Mouse (Mus musculus) adrenal gland, postnatal 4 days (tissue): Measurements from ENCODE around the gene Flt1. TPM values are rescaled to one million over a fixed set of nuclear protein-coding genes. Genes with fewer than 3 reads are reported as not detected.
"Not testable (repeated sequence)": the region's sequence is repeated elsewhere in the genome, so short reads cannot be mapped to it uniquely, and the experiment has no call there.

ENCODE experiments used
- DNase-seq, 2 experiments: peaks; one replicate each; pipeline ENCODE4 v3.0.0; 2021 to 2022; ENCODE audit warnings: low spot score in 2 of 2, mixed read lengths in 2 of 2
- total RNA-seq, 2 experiments: library from RNA; stranded (reverse); gene quantifications; 2 replicates each; pipeline ENCODE4 v1.2.3; 2021

Gene Flt1
- total RNA-seq, 2 experiments from 2014 or later, result 31.5 TPM

DNA sequence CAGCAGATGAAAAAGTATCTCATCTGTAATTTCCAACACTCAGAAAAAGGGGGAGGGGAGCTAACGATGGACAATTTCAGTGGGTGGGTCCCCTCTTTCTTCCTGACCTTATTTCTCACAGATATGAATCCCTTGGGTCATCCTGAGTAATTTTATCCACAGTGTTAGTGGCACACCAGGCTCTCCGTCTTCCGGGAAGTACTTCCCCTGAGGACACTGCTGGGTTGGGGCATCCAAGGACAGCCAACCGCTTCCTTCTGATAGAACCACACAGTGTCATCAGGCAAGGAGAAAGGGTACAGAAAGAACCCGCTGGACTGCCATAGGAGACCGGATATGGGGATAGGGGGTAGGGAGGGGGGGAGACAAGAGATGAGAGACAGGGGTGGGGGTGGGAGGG is 111.2 kb downstream of the Flt1 start:
- no peak for DNase-seq

DNA sequence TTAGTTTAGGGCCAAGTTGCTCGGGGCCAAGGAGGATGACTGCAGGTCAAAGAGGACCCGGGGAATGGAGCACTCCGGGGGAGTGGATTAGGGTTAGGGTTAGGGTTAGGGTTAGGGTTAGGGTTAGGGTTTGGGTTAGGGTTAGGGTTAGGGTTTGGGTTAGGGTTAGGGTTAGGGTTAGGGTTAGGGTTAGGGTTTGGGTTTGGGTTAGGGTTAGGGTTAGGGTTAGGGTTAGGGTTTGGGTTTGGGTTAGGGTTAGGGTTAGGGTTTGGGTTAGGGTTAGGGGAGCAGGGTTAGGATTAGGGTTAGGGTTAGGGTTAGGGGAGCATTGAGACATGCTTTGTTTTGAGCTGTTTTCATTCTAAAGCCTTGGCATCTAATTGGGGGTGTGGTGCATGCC is 114.5 kb downstream of the Flt1 start:
- not testable (repeated sequence) for DNase-seq

DNA sequence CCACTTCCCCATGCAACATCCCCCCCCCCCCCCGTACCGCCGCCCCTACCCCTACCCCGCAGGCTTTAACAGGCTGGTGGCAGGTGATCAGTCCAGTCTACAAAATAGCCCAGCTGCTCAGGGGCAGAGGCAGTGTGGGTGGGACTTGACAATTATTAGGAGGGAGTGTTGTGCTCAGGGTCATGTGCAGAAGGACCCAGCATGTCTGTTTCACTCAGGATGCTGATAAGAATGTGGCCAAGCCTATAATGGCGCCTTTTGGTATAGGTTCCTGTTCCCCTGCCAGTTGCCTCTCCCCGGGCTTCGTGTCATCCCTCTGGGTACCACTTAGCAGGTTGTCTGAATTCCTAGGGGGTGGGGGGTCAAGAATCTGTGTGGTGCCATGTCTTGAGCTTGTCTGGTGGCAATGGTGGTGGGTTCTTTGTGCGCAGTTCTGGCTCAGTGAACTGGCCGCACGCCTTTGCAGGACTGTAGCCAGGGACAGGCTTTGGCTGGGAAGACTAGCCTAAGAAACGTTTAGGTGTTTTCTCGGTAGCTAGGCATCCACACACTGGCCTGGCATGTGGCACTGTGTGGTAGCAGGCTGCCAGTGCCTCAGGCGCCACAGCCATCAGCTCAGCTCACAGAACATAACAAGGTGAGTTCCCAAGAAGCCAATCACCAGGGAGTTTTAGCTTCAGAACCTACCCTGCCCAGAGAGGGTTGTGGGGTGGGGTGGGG is 118.4 kb downstream of the Flt1 start:
- no peak for DNase-seq

DNA sequence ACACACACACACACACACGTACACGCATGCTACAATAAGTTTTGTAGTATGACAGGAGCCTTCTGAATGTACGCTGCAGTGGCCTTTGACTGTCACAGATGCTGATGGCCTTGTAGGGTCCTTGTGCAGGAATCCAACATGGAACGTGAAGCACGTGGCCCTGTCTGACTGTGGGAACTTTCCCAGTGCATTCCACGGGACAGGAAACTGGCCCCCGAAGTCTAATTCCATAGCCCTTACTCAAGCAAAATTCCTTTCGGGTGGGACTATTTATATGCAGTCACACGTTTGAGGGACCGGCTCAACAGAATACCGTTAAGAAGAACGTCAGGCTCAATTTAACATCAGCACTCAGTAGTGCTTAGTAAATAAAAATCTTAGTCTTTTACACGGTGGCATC is 119.1 kb downstream of the Flt1 start:
- no peak for DNase-seq

- DNase-seq, result no peak
Measured at GRCm38 (mm10) chr5:147601460-147602360, 124.1 kb downstream of the Flt1 start.

- DNase-seq, result no peak
Measured at GRCm38 (mm10) chr5:147597825-147598224, 128.0 kb downstream of the Flt1 start.

- no peak for DNase-seq
Measured at GRCm38 (mm10) chr5:147589814-147590213, 136.0 kb downstream of the Flt1 start.

DNA sequence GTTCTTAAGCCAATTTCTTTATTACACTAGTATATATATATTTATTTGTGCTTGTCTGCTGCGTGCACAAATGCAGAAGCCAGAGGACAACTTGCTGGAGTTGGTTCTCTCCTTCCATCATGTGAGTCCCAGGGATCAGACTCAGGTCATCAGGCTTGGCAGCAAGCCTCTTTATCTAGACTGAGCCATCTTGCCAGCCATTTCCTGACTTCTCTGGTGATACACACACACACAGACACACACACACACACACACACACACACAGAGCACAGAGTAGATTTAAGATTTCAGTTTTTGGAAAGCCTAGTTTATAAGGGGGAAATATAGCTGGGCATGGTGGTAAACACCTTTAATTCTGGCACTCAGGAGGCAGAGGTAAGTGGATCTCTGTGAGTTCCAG is 140.7 kb downstream of the Flt1 start:
- no peak for DNase-seq

DNA sequence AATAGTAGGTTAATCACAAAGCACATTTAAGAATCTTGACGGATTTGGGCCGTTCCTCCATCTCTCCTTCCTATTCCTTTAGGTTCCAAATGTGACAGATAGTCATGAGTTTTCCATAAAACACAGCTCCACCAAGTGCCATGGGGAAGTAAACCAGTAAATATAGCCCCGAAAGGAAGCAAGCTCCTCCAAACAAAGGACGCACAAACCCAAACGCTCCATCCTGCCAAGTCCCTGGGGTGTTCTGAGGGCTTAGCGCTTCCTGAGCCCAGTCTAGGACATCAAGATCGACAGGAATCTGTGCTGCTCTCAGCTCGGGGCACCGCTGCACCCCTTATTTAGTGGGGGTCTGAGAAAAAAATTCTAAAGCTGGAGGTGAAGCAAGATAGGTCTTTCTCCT is 141.2 kb downstream of the Flt1 start:
- DNase-seq, result no peak

DNA sequence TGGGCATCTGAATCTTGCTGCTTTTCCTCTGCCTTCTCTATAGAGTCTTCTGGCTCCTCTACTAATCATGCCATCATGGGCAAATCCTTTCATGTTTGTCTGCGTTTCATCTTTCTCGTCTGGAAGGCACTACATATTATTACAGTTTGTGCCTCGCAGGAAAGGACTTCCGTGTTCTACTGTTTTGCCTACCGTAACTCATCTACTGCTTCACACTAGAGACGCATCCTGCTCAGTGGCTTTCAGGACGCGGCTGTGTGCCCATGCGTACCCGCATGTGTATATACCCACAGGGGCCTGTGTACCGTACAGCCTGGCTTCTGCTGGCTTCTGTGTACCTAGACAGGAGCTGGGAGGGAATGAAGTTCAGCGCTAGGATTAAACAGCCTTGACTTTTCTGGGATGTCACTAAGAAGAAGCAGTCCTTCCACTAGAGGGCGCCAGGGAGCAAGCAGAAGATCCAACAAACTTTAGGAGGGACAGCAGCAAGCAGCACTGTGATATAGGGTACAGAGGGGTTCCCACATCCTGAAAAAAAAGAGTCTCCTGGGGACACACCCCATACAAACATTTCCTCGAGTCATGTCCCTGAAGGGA is 142.0 kb downstream of the Flt1 start:
- DNase-seq, result peak; percentile 38 to 68

DNA sequence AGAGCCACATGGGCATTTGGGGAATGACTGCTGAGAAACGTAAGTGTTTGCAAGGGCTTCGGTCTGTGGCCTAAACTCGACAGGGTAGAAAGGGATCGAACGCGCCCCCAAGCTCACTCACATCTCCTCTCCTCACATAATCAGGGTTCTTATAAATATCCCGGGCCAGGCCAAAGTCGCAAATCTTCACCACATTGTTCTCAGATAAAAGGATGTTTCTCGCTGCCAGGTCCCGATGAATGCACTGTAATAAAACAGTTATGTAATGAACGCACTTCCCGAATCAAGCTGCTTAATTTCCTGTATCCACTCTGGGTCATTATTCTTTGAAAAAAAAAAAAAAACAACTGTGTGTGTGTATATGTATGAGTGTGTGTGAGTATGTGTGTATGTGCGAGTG is 145.6 kb downstream of the Flt1 start:
- no peak for DNase-seq

GRCm38 (mm10) chr5:147579691-147580090 is 146.1 kb downstream of the Flt1 start:
- no peak for DNase-seq

DNA sequence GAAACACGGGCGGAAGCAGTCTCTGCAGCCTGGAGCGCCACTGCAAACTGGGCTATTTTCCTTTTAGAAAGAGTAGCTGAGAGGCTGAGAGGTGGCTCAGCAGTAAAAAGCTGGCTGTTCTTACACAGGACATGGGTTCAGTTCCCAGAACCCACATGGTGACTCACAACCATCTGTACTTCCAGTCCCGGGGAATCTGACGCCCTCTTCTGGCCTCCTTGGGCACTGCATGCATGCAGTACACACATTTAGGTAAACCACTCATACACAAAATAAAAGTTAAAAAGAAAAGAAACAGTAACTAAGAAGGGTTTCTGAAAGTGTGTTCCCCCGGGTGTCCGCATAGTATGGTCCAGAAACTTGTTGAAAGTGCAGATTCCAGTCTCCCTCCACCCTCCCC is 146.7 kb downstream of the Flt1 start:
- no peak for DNase-seq

DNA sequence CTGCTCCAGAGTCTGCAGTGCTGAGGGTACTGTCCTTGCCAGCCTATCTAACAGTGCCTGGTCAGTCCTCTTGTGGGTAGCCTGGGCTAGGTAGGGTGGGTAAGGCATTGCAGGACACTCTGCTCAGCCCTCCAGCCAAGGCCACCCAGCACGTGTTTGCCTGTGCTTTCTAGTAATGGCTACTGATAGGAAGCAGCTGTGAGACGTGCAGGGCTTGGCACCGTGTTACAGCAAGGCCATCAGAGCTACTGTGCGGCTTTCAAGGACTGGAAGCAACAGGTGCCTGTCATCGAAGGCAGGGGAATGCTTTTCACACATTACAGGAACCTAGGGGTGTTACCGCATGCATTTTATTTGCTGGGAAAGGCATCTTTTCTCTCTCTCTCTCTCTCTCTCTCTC is 148.8 kb downstream of the Flt1 start:
- DNase-seq, result no peak

- peak in 1 of 2 experiments; percentile 15 for DNase-seq
Measured at GRCm38 (mm10) chr5:147574517-147574916, 151.3 kb downstream of the Flt1 start.

DNA sequence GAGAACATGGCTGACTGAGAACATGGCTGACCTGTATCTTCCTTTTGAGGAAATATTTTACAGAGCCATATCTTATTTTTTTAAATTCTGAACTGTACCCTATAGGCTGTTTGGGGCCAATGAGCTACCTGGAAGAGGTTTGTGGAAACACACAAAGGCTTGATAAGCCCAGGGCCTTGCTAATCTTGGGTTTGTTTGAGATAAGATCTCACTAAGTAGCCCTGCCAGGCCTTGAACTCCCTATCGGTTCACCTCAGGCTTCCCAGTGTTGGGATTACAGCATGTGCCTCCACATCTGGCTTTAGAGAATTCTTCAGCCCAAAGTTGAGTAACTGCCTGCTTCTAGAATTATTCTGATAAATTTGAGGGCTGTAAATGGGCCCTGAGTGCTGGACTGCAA is 152.3 kb downstream of the Flt1 start:
- no peak for DNase-seq

GRCm38 (mm10) chr5:147572695-147573094 is 153.1 kb downstream of the Flt1 start:
- DNase-seq, result no peak

DNA sequence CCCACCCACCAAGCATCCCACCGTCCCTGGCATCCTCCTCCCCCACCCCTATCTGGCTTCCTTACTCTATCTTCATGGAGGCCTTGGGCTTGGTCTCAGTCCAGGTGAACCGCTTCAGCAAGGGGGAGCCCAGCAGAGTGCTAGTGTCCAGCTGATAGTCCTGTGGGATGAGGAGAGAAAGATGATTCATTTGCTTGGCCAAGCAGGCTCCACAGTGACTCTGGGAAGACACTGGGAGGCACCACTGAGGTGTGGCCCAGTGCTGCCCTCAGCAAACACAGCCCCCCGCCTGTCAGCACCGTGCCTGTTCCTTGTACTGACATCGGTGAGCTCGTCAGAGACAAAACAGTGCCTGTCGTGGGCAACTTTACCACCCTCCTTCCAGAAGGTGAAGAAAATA is 159.5 kb downstream of the Flt1 start:
- DNase-seq, result no peak

DNA sequence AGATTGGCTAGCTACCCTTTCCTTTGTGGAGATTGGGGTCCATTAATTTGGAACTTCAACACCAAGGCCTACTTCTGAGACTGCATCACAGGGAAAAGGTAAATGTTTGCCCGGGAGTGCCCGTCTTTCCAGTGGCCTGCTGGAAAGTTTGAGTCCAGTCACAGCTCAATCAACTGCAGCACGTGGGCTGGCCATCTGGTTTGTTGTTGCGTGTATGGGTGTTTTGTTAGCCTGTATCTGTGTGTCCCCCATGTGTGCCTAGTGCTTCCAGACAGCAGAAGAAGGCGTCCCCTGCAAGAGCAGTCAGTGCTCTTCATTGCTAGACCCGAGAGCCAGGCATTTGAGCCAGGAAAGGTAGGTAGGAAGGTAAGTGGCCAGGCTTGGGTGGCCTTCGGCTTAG is 160.4 kb downstream of the Flt1 start:
- no peak for DNase-seq

DNA sequence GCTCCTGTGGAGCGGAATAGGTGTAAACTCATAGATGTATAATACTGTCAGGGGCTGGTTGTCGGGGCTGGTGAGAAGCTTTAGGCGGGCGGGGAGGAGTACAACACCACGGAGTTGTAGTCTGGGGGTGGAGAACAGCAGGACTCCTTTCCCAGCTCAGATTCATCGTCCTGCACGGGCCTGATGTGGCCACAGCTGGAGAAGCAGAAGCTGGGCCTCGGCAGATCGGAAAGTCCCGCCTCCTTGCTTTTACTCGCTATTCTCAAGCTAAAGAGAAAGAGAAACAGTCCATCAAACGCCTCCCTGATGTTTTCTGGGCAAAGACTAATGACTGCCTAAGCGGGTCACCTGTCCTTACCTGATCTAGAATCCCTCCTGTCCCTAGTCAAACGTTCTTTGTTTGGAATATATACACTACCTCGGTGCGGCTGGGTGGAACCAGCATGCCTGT is 161.6 kb downstream of the Flt1 start:
- DNase-seq, result no peak

DNA sequence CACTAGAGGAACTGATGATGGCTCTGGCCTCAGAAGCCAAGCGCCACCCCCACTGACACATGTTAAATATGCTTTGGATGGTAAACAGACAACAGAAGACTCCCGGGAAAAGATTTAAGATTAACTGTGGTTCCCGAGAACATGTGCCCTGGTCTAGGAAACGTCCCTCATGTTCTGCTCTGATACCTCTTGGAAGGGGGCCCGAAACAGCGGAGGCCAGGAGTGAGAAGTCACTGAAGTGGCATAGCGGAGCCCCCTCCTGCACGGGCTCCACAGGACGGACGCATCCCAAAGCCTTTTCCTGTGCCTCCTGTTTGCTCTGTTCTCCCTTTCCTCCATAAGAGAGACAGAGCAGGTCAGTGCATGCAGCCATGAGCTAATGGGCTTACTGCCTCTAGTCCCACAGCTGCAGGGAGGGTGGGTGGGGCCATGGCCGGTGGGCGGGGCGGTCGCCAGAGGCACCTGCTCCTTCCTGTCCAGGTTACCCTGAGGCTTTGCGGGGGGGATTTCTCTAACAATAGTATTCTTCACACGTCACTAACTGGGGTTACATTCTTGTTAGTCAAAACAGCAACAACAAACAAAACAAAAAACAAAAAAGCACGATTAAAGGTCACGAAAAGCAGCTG is 162.2 kb downstream of the Flt1 start:
- DNase-seq, result no peak

GRCm38 (mm10) chr5:147557641-147558040 is 168.2 kb downstream of the Flt1 start:
- not testable (repeated sequence) for DNase-seq
